Mouse (Mus musculus): Measurements from ENCODE around the gene Dlg5. TPM values are rescaled to one million over a fixed set of nuclear protein-coding genes. Genes with fewer than 3 reads are reported as not detected.

The Dlg5 gene
- total RNA-seq, 2 experiments from 2014 or later = not detected

GRCm38 (mm10) chr14:24235954-24236353 lies 9.8 kb downstream of the Dlg5 start:
- ATAC-seq (replicated peaks; ENCODE audit: low FRiP score, poor library complexity, severe bottlenecking) = no peak

GRCm38 (mm10) chr14:24234411-24234810 lies 11.3 kb downstream of the Dlg5 start:
- no peak for ATAC-seq (replicated peaks; ENCODE audit: low FRiP score, poor library complexity, severe bottlenecking)

GRCm38 (mm10) chr14:24232641-24233633 lies 12.8 kb downstream of the Dlg5 start:
- no peak for ATAC-seq (replicated peaks; ENCODE audit: low FRiP score, poor library complexity, severe bottlenecking)

DNA sequence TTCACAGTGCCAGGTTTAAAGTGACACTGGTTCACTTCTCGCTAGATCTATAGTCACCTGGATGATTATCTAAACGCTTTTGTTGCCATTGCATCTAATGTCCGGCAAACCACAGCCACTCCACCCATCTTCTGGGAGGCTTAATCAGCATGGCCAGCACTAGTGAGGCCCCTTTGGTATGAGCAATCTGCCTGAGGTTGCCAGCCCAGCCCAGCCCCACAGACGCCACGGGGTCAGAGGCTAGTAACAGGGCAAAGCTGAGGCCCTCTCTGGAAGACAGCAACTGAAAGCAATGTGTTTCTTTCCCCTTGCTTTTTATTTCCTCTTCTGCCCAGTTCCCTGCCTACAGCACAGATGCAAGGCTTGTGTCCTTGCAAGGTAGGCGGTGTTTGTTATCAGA lies 17.2 kb downstream of the Dlg5 start:
- no peak for ATAC-seq (replicated peaks; ENCODE audit: low FRiP score, poor library complexity, severe bottlenecking)

GRCm38 (mm10) chr14:24227015-24227414 lies 18.7 kb downstream of the Dlg5 start:
- no peak for ATAC-seq (replicated peaks; ENCODE audit: low FRiP score, poor library complexity, severe bottlenecking)

GRCm38 (mm10) chr14:24226344-24226743 lies 19.4 kb downstream of the Dlg5 start:
- ATAC-seq (replicated peaks; ENCODE audit: low FRiP score, poor library complexity, severe bottlenecking) = no peak

GRCm38 (mm10) chr14:24222759-24223158 lies 23.0 kb downstream of the Dlg5 start:
- no peak for ATAC-seq (replicated peaks; ENCODE audit: low FRiP score, poor library complexity, severe bottlenecking)

- no peak for ATAC-seq (replicated peaks; ENCODE audit: low FRiP score, poor library complexity, severe bottlenecking)
These were observed 23.4 kb downstream of the Dlg5 start for GRCm38 (mm10) chr14:24222273-24222672.

- no peak for ATAC-seq (replicated peaks; ENCODE audit: low FRiP score, poor library complexity, severe bottlenecking)
These were observed 28.4 kb downstream of the Dlg5 start for GRCm38 (mm10) chr14:24217362-24217722.

DNA sequence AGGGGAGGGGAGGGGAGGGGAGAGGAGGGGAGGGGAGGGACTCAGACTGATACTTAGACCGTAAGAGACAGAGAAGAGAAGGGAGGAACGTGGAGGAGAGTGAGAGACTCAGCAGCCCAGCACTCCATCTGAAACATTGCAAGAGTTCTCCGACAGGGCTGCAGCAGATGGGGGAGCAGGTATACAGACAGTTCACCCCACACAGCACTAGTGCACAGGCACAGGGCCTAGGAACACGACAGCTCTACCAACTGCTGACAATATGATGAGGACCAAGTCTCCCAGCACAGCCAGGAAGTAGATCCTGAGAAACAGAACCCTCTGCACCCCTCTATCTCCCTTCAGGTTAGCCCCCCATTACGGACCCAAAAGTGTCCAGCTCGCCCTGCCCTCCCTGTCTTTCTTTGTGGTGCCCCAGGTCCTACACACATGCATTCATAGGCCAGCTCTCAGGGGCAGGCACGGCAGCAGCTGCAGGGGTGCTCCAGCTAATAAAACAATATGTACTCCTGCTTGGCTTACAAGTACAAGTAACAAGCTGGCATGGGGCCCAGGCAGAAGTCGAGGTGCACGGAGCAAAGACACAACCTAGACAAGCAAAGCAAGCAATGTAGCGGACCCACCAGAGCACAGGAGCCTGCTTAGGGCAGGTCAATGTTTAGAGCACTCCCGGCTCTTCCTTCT lies 28.9 kb downstream of the Dlg5 start:
- ATAC-seq (replicated peaks; ENCODE audit: low FRiP score, poor library complexity, severe bottlenecking) = no peak

- ATAC-seq (replicated peaks; ENCODE audit: low FRiP score, poor library complexity, severe bottlenecking) = no peak
These were observed 29.7 kb downstream of the Dlg5 start for GRCm38 (mm10) chr14:24216064-24216463.

DNA sequence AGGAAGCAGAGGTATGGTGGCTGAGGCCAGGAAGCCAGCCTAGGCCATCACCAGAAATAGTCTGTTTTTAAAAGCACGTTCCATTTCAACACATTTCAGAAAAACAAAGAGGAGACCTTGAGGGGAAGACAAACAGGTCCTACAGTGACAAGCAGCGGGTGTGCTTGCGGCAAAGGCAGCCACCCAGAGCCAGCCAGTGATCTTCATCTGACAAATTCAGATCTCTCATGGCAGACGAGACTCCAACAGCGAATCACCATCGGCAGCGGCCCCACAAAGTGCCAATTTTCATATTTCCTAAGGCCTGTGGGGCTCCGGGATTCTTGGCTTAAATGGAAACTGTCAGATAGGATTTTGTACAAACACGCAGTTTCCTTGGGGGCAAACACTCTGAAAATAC lies 31.3 kb downstream of the Dlg5 start:
- ATAC-seq (replicated peaks; ENCODE audit: low FRiP score, poor library complexity, severe bottlenecking) = no peak

DNA sequence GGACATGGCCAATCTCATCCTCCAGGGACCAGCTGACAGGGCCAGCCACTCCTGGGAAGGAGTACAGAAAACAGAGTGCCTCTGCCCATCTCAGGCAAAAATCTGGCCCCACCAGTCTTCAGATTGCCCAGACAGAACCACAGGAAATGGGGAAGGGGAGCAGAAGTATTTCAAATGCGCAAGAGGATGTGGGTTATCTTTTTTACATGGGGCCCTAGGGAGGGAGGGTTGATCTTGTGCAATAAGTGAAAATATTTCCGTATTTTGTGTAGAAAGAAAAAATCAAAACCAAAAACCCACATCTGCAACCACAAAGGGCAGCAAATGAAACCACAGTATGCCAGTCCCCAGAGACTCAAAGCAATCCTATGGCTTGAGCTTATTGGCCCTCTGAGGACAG lies 32.4 kb downstream of the Dlg5 start:
- no peak for ATAC-seq (replicated peaks; ENCODE audit: low FRiP score, poor library complexity, severe bottlenecking)

DNA sequence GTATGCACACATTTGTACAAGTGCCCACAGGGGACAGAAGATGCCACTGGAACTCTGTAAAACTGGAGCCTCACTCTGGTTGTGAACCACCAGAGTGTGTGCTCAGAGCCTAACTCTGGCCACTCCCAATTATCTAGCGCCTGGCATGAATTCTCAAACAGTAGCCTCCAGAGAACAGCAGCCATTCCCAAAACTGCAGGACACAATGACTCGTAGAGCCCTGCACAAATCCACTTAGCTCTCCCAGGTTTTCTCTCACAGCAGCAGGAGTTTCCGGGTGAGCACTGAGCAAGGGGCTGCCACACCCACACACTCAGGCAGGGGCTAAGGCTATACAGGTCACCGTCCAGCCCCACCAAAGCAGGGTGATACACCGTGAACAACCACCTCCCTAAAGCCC lies 32.9 kb downstream of the Dlg5 start:
- ATAC-seq (replicated peaks; ENCODE audit: low FRiP score, poor library complexity, severe bottlenecking) = no peak

- no peak for ATAC-seq (replicated peaks; ENCODE audit: low FRiP score, poor library complexity, severe bottlenecking)
These were observed 38.4 kb downstream of the Dlg5 start for GRCm38 (mm10) chr14:24207360-24207752.

DNA sequence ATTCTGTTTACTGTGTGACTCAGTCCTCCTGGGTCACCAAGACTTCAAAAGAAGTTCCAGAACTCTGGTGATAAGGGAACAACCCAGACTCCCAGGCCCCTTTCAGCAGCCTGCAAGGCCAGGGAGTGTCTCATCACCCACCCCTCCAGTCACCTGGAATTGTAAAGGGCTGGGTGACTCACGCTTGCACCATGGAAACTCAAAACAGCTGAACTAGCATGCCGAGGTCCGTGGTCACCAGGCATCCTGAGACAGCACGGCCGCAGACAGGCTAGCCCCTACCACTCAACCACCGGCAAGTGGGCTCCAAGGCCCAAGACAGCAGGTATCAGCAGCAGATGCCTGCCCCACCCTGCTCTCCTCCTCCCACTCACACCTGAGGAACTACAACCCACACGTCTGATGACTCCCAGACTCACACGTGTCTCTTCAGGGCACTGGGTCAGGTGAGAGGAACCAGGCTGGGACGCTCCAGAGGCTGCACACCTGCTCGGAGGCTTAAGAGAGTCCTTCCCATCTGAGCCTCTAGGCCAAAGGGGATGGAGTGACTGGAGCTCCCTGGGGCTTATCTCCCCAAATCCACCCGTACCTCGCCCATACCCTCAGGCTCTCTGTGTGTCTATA lies 38.9 kb downstream of the Dlg5 start:
- no peak for ATAC-seq (replicated peaks; ENCODE audit: low FRiP score, poor library complexity, severe bottlenecking)

- ATAC-seq (replicated peaks; ENCODE audit: low FRiP score, poor library complexity, severe bottlenecking) = no peak
These were observed 39.4 kb downstream of the Dlg5 start for GRCm38 (mm10) chr14:24206314-24206713.

- ATAC-seq (replicated peaks; ENCODE audit: low FRiP score, poor library complexity, severe bottlenecking) = no peak
These were observed 40.3 kb downstream of the Dlg5 start for GRCm38 (mm10) chr14:24205281-24205871.

- no peak for ATAC-seq (replicated peaks; ENCODE audit: low FRiP score, poor library complexity, severe bottlenecking)
These were observed 42.5 kb downstream of the Dlg5 start for GRCm38 (mm10) chr14:24203210-24203609.

DNA sequence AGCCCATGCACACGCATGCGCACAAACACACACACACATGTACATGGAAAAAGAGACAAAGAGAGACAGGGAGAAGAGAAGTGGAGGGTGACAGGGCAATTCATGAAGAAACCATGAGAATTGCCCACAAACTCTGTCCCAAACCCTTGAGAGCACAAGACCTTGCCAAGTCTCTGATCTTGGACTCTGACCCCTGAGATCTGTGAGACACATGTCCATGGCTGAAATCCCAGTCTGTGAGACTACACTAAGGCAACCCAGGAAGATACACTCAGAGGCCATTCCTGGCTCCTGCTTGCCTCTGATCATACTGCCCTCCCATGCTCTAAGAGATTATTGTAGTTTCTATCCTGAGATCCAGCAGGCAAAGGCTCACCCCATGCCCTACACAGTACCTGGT lies 44.9 kb downstream of the Dlg5 start:
- no peak for ATAC-seq (replicated peaks; ENCODE audit: low FRiP score, poor library complexity, severe bottlenecking)

Data from erythroblast, adult 5-6 weeks (primary cell).